Mouse (Mus musculus): Measurements from ENCODE around the gene Esrp2.

DNA sequence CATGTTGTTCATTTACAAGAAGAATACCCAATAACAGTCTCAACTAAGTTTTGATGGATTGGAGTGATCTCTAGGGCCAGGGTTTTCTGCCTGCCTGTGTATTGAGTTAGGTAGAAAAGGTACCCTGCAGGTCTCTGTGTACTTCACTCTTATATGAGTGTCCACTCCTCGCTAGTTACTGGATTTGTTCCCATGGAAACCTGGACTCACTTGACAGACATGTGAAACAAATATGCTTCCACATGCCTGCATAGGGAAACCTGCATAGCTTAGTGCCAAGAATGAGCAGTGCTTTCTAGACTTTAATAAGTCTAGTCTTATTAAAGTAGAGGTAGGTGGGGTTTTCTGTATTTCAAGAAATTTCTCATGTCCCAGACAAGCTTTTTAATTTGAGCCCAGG, 40.1 kb upstream of the Esrp2 start:
- TF ChIP-seq POLR2A (IDR thresholded peaks at IDR 0.05; ENCODE audit: insufficient read depth, low read length): no peak
- TF ChIP-seq CTCF (IDR thresholded peaks at IDR 0.05; ENCODE audit: low read depth, low read length): no peak
- TF ChIP-seq EP300 (IDR thresholded peaks at IDR 0.05; ENCODE audit: insufficient read depth, low read depth, low read length): no peak

Measured in ES-Bruce4 (cell line).